Mouse (Mus musculus): ENCODE data around the gene Gm49450. TPM values are rescaled to one million over a fixed set of nuclear protein-coding genes. Genes with fewer than 3 reads are reported as not detected.
"Not testable (repeated sequence)": the region's sequence is repeated elsewhere in the genome, so short reads cannot be mapped to it uniquely, and the experiment has no call there.

Gm49450 gene
- polyA plus RNA-seq, 1 experiment from 2014 or later: not detected

- Histone ChIP-seq H3K27ac (peak overlapping the region; percentile 63; the same call in 1 of the 2 replicates), H3K4me3 (replicated peaks; ENCODE audit: low read depth, low read length) (no peak overlapping the region), H3K27me3 (ENCODE audit: insufficient read depth, low read length) (no peaks in the 10 kb centered on the region), H3K4me1 (replicated peaks; ENCODE audit: insufficient read depth, low read length) (peaks cover 15% of the 10 kb centered on the region), H3K4me2 (ENCODE audit: low read length) (0 out of 2 replicates have a peak overlapping the region, but pooled peaks have one; percentile 15), H3K9ac (ENCODE audit: low read depth, low read length) (no peak overlapping the region), H3K9me3 (replicated peaks; ENCODE audit: low read length) (no peaks in the 10 kb centered on the region), H3K36me3 (ENCODE audit: insufficient read depth, low read length) (no peaks in the 10 kb centered on the region)
- 53% methylated on average over 20 of the region's 20 CpGs for WGBS
- DNase-seq (ENCODE audit: low spot score): no peak
- TF ChIP-seq CTCF (IDR thresholded peaks at IDR 0.05; ENCODE audit: low read depth): no peak
- no peak for ATAC-seq (replicated peaks; ENCODE audit: low FRiP score, low read depth)
Observed at GRCm38 (mm10) chr15:98978409-98979172, 25.2 kb upstream of the Gm49450 start.

- no peak for TF ChIP-seq CTCF (IDR thresholded peaks at IDR 0.05; ENCODE audit: low read depth)
- ATAC-seq (replicated peaks; ENCODE audit: low FRiP score, low read depth): peak; percentile 56; the same call in 1 of the 2 replicates
- Histone ChIP-seq H3K4me1 (replicated peaks; ENCODE audit: insufficient read depth, low read length) (peaks cover 15% of the 10 kb centered on the region), H3K27me3 (ENCODE audit: insufficient read depth, low read length) (no peaks in the 10 kb centered on the region), H3K36me3 (ENCODE audit: insufficient read depth, low read length) (no peaks in the 10 kb centered on the region), H3K9me3 (replicated peaks; ENCODE audit: low read length) (no peaks in the 10 kb centered on the region), H3K4me2 (ENCODE audit: low read length) (peak overlapping the region; percentile 15; the same call in 1 of the 2 replicates), H3K9ac (ENCODE audit: low read depth, low read length) (0 out of 2 replicates have a peak overlapping the region, but pooled peaks have one; percentile 8), H3K27ac (peak overlapping the region; percentile 63), H3K4me3 (replicated peaks; ENCODE audit: low read depth, low read length) (no peak overlapping the region)
- 52% methylated on average over 14 of the region's 14 CpGs for WGBS
- DNase-seq (ENCODE audit: low spot score): peak; percentile 70
Observed at GRCm38 (mm10) chr15:98977759-98978408, 24.5 kb upstream of the Gm49450 start.

GRCm38 (mm10) chr15:98976763-98977758 lies 23.7 kb upstream of the Gm49450 start:
- no peak for DNase-seq (ENCODE audit: low spot score)
- WGBS: 59% methylated on average over 21 of the region's 21 CpGs

GRCm38 (mm10) chr15:98973015-98973614 lies 19.8 kb upstream of the Gm49450 start:
- Histone ChIP-seq H3K4me1 (replicated peaks; ENCODE audit: insufficient read depth, low read length) (peaks cover 26% of the 10 kb centered on the region), H3K27ac (peak overlapping the region; percentile 82), H3K4me2 (ENCODE audit: low read length) (peak overlapping the region; percentile 32; the same call in 1 of the 2 replicates), H3K9ac (ENCODE audit: low read depth, low read length) (no peak overlapping the region), H3K4me3 (replicated peaks; ENCODE audit: low read depth, low read length) (no peak overlapping the region), H3K9me3 (replicated peaks; ENCODE audit: low read length) (no peaks in the 10 kb centered on the region), H3K36me3 (ENCODE audit: insufficient read depth, low read length) (no peaks in the 10 kb centered on the region), H3K27me3 (ENCODE audit: insufficient read depth, low read length) (no peaks in the 10 kb centered on the region)
- WGBS: 57% methylated on average over 9 of the region's 9 CpGs
- DNase-seq (ENCODE audit: low spot score) (no peak), ATAC-seq (replicated peaks; ENCODE audit: low FRiP score, low read depth) (peak; percentile 42; the same call in 1 of the 2 replicates)
- no peak for TF ChIP-seq CTCF (IDR thresholded peaks at IDR 0.05; ENCODE audit: low read depth)

More at GRCm38 (mm10) chr15:98976763-98977758, 23.7 kb upstream of the Gm49450 start:
- TF ChIP-seq CTCF (IDR thresholded peaks at IDR 0.05; ENCODE audit: low read depth): no peak
- peaks cover 15% of the 10 kb centered on the region for H3K4me1 ChIP-seq (replicated peaks; ENCODE audit: insufficient read depth, low read length)
- no peak overlapping the region; the same call in 1 of the 2 replicates for H3K4me2 ChIP-seq (ENCODE audit: low read length)
- no peaks in the 10 kb centered on the region for H3K9me3 ChIP-seq (replicated peaks; ENCODE audit: low read length)
- H3K9ac ChIP-seq (ENCODE audit: low read depth, low read length): no peak overlapping the region
- no peak overlapping the region for H3K4me3 ChIP-seq (replicated peaks; ENCODE audit: low read depth, low read length)
- no peak for ATAC-seq (replicated peaks; ENCODE audit: low FRiP score, low read depth)
- no peaks in the 10 kb centered on the region for H3K36me3 ChIP-seq (ENCODE audit: insufficient read depth, low read length)
- peak overlapping the region; percentile 63 for H3K27ac ChIP-seq
- no peaks in the 10 kb centered on the region for H3K27me3 ChIP-seq (ENCODE audit: insufficient read depth, low read length)

GRCm38 (mm10) chr15:98971576-98972320 lies 18.4 kb upstream of the Gm49450 start:
- H3K4me3 ChIP-seq (replicated peaks; ENCODE audit: low read depth, low read length); H3K4me2 ChIP-seq (ENCODE audit: low read length); H3K9me3 ChIP-seq (replicated peaks; ENCODE audit: low read length); H3K27me3 ChIP-seq (ENCODE audit: insufficient read depth, low read length); ATAC-seq (replicated peaks; ENCODE audit: low FRiP score, low read depth); H3K36me3 ChIP-seq (ENCODE audit: insufficient read depth, low read length); DNase-seq (ENCODE audit: low spot score); H3K27ac ChIP-seq; H3K9ac ChIP-seq (ENCODE audit: low read depth, low read length): not testable (repeated sequence)
- WGBS: 77% methylated on average over 15 of the region's 15 CpGs
- peaks cover 15% of the 10 kb centered on the region for H3K4me1 ChIP-seq (replicated peaks; ENCODE audit: insufficient read depth, low read length)
